Mouse (Mus musculus) myocyte (in vitro differentiated cells): ENCODE measurements around the gene Hsd17b2.

ENCODE experiments used
- E2F4 ChIP-seq: IDR thresholded peaks from one replicate; pipeline ENCODE4 v1.6.1; 2011; ENCODE audit warnings: mild to moderate bottlenecking, control low read depth, moderate library complexity; ENCODE audit not compliant: insufficient read depth
- POLR2A ChIP-seq: IDR thresholded peaks from one replicate; pipeline ENCODE4 v1.6.1; 2011; ENCODE audit warnings: low read depth, mild to moderate bottlenecking, control low read depth, moderate library complexity; ENCODE audit not compliant: insufficient read length
- USF1 ChIP-seq: IDR thresholded peaks from one replicate; pipeline ENCODE4 v1.6.1; 2011; ENCODE audit warnings: low read depth, mild to moderate bottlenecking, control low read depth, moderate library complexity

DNA sequence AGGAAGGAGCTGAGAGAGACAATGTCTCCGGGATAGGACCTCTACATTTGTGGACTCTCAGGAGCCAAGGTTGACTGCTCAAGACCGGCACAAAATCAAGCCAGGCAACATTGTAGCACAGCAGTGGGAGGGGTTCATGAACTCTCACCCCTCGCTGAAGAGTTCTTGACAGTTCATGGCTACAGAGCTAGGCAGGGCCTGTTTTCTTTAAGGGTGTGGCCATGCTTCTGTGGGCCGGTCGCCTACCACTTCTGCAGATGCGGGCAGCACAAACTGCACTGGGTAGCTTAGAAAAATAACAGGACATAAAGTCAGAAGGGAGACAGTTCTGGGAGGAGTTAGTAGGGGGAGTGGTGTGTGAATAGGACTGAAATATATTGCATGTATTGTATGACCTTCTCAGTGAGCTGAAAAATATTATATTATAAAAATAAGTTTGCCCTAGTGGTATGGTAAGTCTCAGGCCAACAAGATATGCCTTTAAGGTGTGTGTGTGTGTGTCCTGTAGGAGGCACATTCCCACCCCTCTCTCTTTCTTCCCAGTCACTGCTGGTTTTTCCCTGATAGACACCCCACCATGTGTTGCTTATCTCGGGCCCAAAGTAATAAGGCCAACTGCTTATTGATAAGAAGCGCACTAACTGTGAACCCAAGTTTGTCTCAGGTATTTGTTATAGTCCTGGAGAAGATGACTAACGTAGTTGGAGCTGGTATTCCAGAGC lies 69.6 kb downstream of the Hsd17b2 start:
- no peak for TF ChIP-seq POLR2A
- TF ChIP-seq E2F4: no peak
- TF ChIP-seq USF1: no peak
